Mouse (Mus musculus) thymus, adult 2 months (tissue): ENCODE measurements around the gene Heatr4. TPM values are rescaled to one million over a fixed set of nuclear protein-coding genes. Genes with fewer than 3 reads are reported as not detected.

Experiments
- DNase-seq: peaks from one replicate; pipeline ENCODE4 v3.0.0; 2021
- H3K27ac ChIP-seq: fragments of 200-500 bp; 2 replicates; pipeline ENCODE4 v1.5.1; 2012; ENCODE audit warnings: low read length, control low read depth; ENCODE audit not compliant: control insufficient read depth, insufficient read depth
- H3K27me3 ChIP-seq: fragments of 200-500 bp; 2 replicates; pipeline ENCODE4 v1.6.1; 2012; ENCODE audit warnings: mild to moderate bottlenecking, low read length, moderate library complexity, mixed read lengths; ENCODE audit not compliant: control insufficient read depth, insufficient read depth
- H3K36me3 ChIP-seq: fragments of 200-500 bp; 2 replicates; pipeline ENCODE4 v1.6.1; 2012; ENCODE audit warnings: mild to moderate bottlenecking, low read length, moderate library complexity; ENCODE audit not compliant: control insufficient read depth, insufficient read depth
- H3K4me1 ChIP-seq: fragments of 200-500 bp; replicated peaks from 2 replicates; pipeline ENCODE4 v1.6.1; 2012; ENCODE audit warnings: low read length; ENCODE audit not compliant: control insufficient read depth, insufficient read depth
- H3K4me3 ChIP-seq: fragments of 200-500 bp; 2 replicates; pipeline ENCODE4 v1.5.1; 2012; ENCODE audit warnings: mild to moderate bottlenecking, low read length, control low read depth, moderate library complexity; ENCODE audit not compliant: control insufficient read depth, insufficient read depth
- CTCF ChIP-seq: fragments of 200-500 bp; IDR thresholded peaks from 2 replicates; pipeline ENCODE4 v1.5.1; 2012; ENCODE audit warnings: mild to moderate bottlenecking, control low read depth, low read length, moderate library complexity, borderline replicate concordance; ENCODE audit not compliant: control insufficient read depth, poor library complexity, insufficient read depth; ENCODE audit errors: extremely low read depth
- POLR2A ChIP-seq: fragments of 200-500 bp; IDR thresholded peaks from 2 replicates; pipeline ENCODE4 v1.6.1; 2012; ENCODE audit warnings: mild to moderate bottlenecking, low read length, control low read depth, moderate library complexity; ENCODE audit not compliant: control insufficient read depth, poor library complexity, insufficient read depth; ENCODE audit errors: extremely low read depth
- WGBS: fragments of 180-500 bp; shearing (Covaris S2); methylation state at CpG from one replicate; pipeline ENCODE4 v1.1.7; 2018; 5-methylcytosine and 5-hydroxymethylcytosine counted together
- polyA plus RNA-seq: library from polyadenylated mRNA; depleted of rRNA; stranded (reverse); fragments of >200 nt; gene quantifications from 2 replicates; pipeline ENCODE4 v1.2.3, GENCODE M21; 2012

Heatr4 gene
- polyA plus RNA-seq, 1 experiment: not detected

- DNase-seq: no peak
- no peaks in the 10 kb centered on the region for H3K27me3 ChIP-seq
- H3K36me3 ChIP-seq: no peaks in the 10 kb centered on the region
- no peaks in the 10 kb centered on the region for H3K4me1 ChIP-seq
- H3K27ac ChIP-seq: no peak overlapping the region
- TF ChIP-seq POLR2A: no peak
- no peak overlapping the region for H3K4me3 ChIP-seq
- 93% methylated on average over 4 of the region's 4 CpGs for WGBS
Observed at GRCm38 (mm10) chr12:83981615-83982014, 3.0 kb downstream of the Heatr4 start.

- Histone ChIP-seq H3K4me1 (no peaks in the 10 kb centered on the region), H3K27me3 (no peaks in the 10 kb centered on the region), H3K36me3 (no peaks in the 10 kb centered on the region), H3K4me3 (no peak overlapping the region), H3K27ac (no peak overlapping the region)
- 94% methylated on average over 6 of the region's 6 CpGs for WGBS
- DNase-seq: no peak
- no peak for TF ChIP-seq POLR2A
- TF ChIP-seq CTCF: no peak
Observed at GRCm38 (mm10) chr12:83978862-83979261, 5.8 kb downstream of the Heatr4 start.

GRCm38 (mm10) chr12:83972117-83972516 is 12.5 kb downstream of the Heatr4 start:
- Histone ChIP-seq H3K27me3 (no peaks in the 10 kb centered on the region), H3K4me1 (no peaks in the 10 kb centered on the region), H3K36me3 (no peaks in the 10 kb centered on the region), H3K4me3 (no peak overlapping the region), H3K27ac (no peak overlapping the region)
- no peak for TF ChIP-seq POLR2A
- no peak for TF ChIP-seq CTCF
- peak; percentile 48 for DNase-seq
- WGBS: 41% methylated on average over 2 of the region's 2 CpGs

GRCm38 (mm10) chr12:83965235-83965634 is 19.4 kb downstream of the Heatr4 start:
- no peak overlapping the region for H3K27ac ChIP-seq
- H3K4me3 ChIP-seq: no peak overlapping the region
- no peaks in the 10 kb centered on the region for H3K36me3 ChIP-seq
- no peaks in the 10 kb centered on the region for H3K4me1 ChIP-seq
- 94% methylated on average over 7 of the region's 7 CpGs for WGBS
- no peak for TF ChIP-seq POLR2A
- TF ChIP-seq CTCF: no peak
- DNase-seq: no peak
- H3K27me3 ChIP-seq: no peaks in the 10 kb centered on the region

- no peaks in the 10 kb centered on the region for H3K36me3 ChIP-seq
- no peak overlapping the region for H3K27ac ChIP-seq
- peaks cover 3% of the 10 kb centered on the region for H3K4me1 ChIP-seq
- no peaks in the 10 kb centered on the region for H3K27me3 ChIP-seq
- WGBS: 92% methylated on average over 9 of the region's 9 CpGs
- TF ChIP-seq CTCF (no peak), POLR2A (no peak)
- no peak for DNase-seq
- H3K4me3 ChIP-seq: no peak overlapping the region
Observed at GRCm38 (mm10) chr12:83958278-83958677, 26.4 kb downstream of the Heatr4 start.

GRCm38 (mm10) chr12:83951711-83952575 is 32.7 kb downstream of the Heatr4 start:
- Histone ChIP-seq H3K4me3 (peak overlapping the region; percentile 86), H3K27me3 (no peaks in the 10 kb centered on the region), H3K4me1 (peaks cover 17% of the 10 kb centered on the region), H3K36me3 (0 out of 2 replicates have a peak, but pooled peaks cover 3% of the 10 kb centered on the region), H3K27ac (no peak overlapping the region)
- TF ChIP-seq CTCF: no peak
- TF ChIP-seq POLR2A: no peak
- 87% methylated on average over 32 of the region's 32 CpGs for WGBS
- DNase-seq: no peak
